Mouse (Mus musculus): ENCODE data around the gene Tbc1d15. TPM values are rescaled to one million over a fixed set of nuclear protein-coding genes. Genes with fewer than 3 reads are reported as not detected.

Gene Tbc1d15
- polyA plus RNA-seq, 2 experiments = 12.2 to 45.5 TPM

- ATAC-seq (ENCODE audit: insufficient read depth) = no peak
- no peak for DNase-seq (ENCODE audit: low read depth in 3 of 3, low spot score in 3 of 3)
- H3K9ac ChIP-seq (replicated peaks) = no peak overlapping the region
- no peak overlapping the region for H3K4me3 ChIP-seq (ENCODE audit: insufficient read depth in 1 of 2, low read depth in 2 of 2, low read length in 2 of 2)
- no peak overlapping the region for H3K27ac ChIP-seq
- H3K27me3 ChIP-seq (ENCODE audit: control insufficient read depth, insufficient read depth, low read length) = no peaks in the 10 kb centered on the region
- no peak overlapping the region for H3K4me2 ChIP-seq (ENCODE audit: low read depth)
- H3K9me3 ChIP-seq (ENCODE audit: control insufficient read depth, low read length) = no peaks in the 10 kb centered on the region
- TF ChIP-seq EP300 (IDR thresholded peaks at IDR 0.05; ENCODE audit: low read depth) (no peak), CTCF (IDR thresholded peaks at IDR 0.05; ENCODE audit: low read depth) (no peak)
- H3K4me1 ChIP-seq (replicated peaks; ENCODE audit: control insufficient read depth in 2 of 2, insufficient read depth in 2 of 2, low read length in 1 of 2) = no peaks in the 10 kb centered on the region; a peak in 1 of 4 replicates
- H3K36me3 ChIP-seq (replicated peaks; ENCODE audit: control insufficient read depth, insufficient read depth, low read depth) = no peaks in the 10 kb centered on the region
- 67% methylated on average over 10 of the region's 10 CpGs for WGBS (ENCODE audit: insufficient replicate concordance)
Observed at GRCm38 (mm10) chr10:115173336-115173735, 77.9 kb downstream of the Tbc1d15 start.

- Histone ChIP-seq H3K27me3 (ENCODE audit: control insufficient read depth, insufficient read depth, low read length) (no peaks in the 10 kb centered on the region), H3K36me3 (replicated peaks; ENCODE audit: control insufficient read depth, insufficient read depth, low read depth) (no peaks in the 10 kb centered on the region), H3K9me3 (ENCODE audit: control insufficient read depth, low read length) (no peaks in the 10 kb centered on the region), H3K4me2 (ENCODE audit: low read depth) (no peak overlapping the region), H3K27ac (no peak overlapping the region), H3K4me3 (ENCODE audit: insufficient read depth in 1 of 2, low read depth in 2 of 2, low read length in 2 of 2) (no peak overlapping the region), H3K9ac (replicated peaks) (no peak overlapping the region), H3K4me1 (replicated peaks; ENCODE audit: control insufficient read depth in 2 of 2, insufficient read depth in 2 of 2, low read length in 1 of 2) (no peaks in the 10 kb centered on the region; a peak in 1 of 4 replicates)
- DNase-seq (ENCODE audit: low read depth in 3 of 3, low spot score in 3 of 3) (no peak), ATAC-seq (ENCODE audit: insufficient read depth) (no peak)
- WGBS (ENCODE audit: insufficient replicate concordance) = 47% methylated on average over 8 of the region's 8 CpGs
- TF ChIP-seq CTCF (IDR thresholded peaks at IDR 0.05; ENCODE audit: low read depth) (no peak), EP300 (IDR thresholded peaks at IDR 0.05; ENCODE audit: low read depth) (no peak)
Observed at GRCm38 (mm10) chr10:115171351-115171818, 79.9 kb downstream of the Tbc1d15 start.

- ATAC-seq (ENCODE audit: insufficient read depth) = no peak
- TF ChIP-seq EP300 (IDR thresholded peaks at IDR 0.05; ENCODE audit: low read depth) = no peak
- TF ChIP-seq CTCF (IDR thresholded peaks at IDR 0.05; ENCODE audit: low read depth) = no peak
Observed at GRCm38 (mm10) chr10:115170496-115171350, 80.5 kb downstream of the Tbc1d15 start.

GRCm38 (mm10) chr10:115169410-115169809 lies 81.9 kb downstream of the Tbc1d15 start:
- Histone ChIP-seq H3K4me3 (ENCODE audit: insufficient read depth in 1 of 2, low read depth in 2 of 2, low read length in 2 of 2) (no peak overlapping the region), H3K27me3 (ENCODE audit: control insufficient read depth, insufficient read depth, low read length) (no peaks in the 10 kb centered on the region), H3K9me3 (ENCODE audit: control insufficient read depth, low read length) (no peaks in the 10 kb centered on the region), H3K9ac (replicated peaks) (no peak overlapping the region), H3K27ac (no peak overlapping the region), H3K4me1 (replicated peaks; ENCODE audit: control insufficient read depth in 2 of 2, insufficient read depth in 2 of 2, low read length in 1 of 2) (no peaks in the 10 kb centered on the region; a peak in 1 of 4 replicates), H3K4me2 (ENCODE audit: low read depth) (no peak overlapping the region), H3K36me3 (replicated peaks; ENCODE audit: control insufficient read depth, insufficient read depth, low read depth) (no peaks in the 10 kb centered on the region)
- WGBS (ENCODE audit: insufficient replicate concordance) = 48% methylated on average over 9 of the region's 9 CpGs
- TF ChIP-seq EP300 (IDR thresholded peaks at IDR 0.05; ENCODE audit: low read depth) (no peak), CTCF (IDR thresholded peaks at IDR 0.05; ENCODE audit: low read depth) (no peak)
- DNase-seq (ENCODE audit: low read depth in 3 of 3, low spot score in 3 of 3) = no peak
- no peak for ATAC-seq (ENCODE audit: insufficient read depth)

More at GRCm38 (mm10) chr10:115170496-115171350, 80.5 kb downstream of the Tbc1d15 start:
- Histone ChIP-seq H3K9ac (replicated peaks) (no peak overlapping the region), H3K36me3 (replicated peaks; ENCODE audit: control insufficient read depth, insufficient read depth, low read depth) (no peaks in the 10 kb centered on the region), H3K27ac (no peak overlapping the region), H3K27me3 (ENCODE audit: control insufficient read depth, insufficient read depth, low read length) (no peaks in the 10 kb centered on the region), H3K9me3 (ENCODE audit: control insufficient read depth, low read length) (no peaks in the 10 kb centered on the region), H3K4me2 (ENCODE audit: low read depth) (no peak overlapping the region), H3K4me3 (ENCODE audit: insufficient read depth in 1 of 2, low read depth in 2 of 2, low read length in 2 of 2) (no peak overlapping the region), H3K4me1 (replicated peaks; ENCODE audit: control insufficient read depth in 2 of 2, insufficient read depth in 2 of 2, low read length in 1 of 2) (no peaks in the 10 kb centered on the region; a peak in 1 of 4 replicates)
- DNase-seq (ENCODE audit: low read depth in 3 of 3, low spot score in 3 of 3) = no peak
- WGBS (ENCODE audit: insufficient replicate concordance) = 60% methylated on average over 7 of the region's 7 CpGs

GRCm38 (mm10) chr10:115160289-115160688 lies 91.0 kb downstream of the Tbc1d15 start:
- H3K36me3 ChIP-seq (replicated peaks; ENCODE audit: control insufficient read depth, insufficient read depth, low read depth) = no peaks in the 10 kb centered on the region
- DNase-seq (ENCODE audit: low read depth in 3 of 3, low spot score in 3 of 3) (no peak), ATAC-seq (ENCODE audit: insufficient read depth) (no peak)
- TF ChIP-seq EP300 (IDR thresholded peaks at IDR 0.05; ENCODE audit: low read depth) (no peak), CTCF (IDR thresholded peaks at IDR 0.05; ENCODE audit: low read depth) (no peak)
- H3K27me3 ChIP-seq (ENCODE audit: control insufficient read depth, insufficient read depth, low read length) = no peaks in the 10 kb centered on the region
- H3K9me3 ChIP-seq (ENCODE audit: control insufficient read depth, low read length) = no peaks in the 10 kb centered on the region
- H3K27ac ChIP-seq = no peak overlapping the region
- H3K9ac ChIP-seq (replicated peaks) = no peak overlapping the region
- WGBS (ENCODE audit: insufficient replicate concordance) = 64% methylated on average over 5 of the region's 5 CpGs
- H3K4me1 ChIP-seq (replicated peaks; ENCODE audit: control insufficient read depth in 2 of 2, insufficient read depth in 2 of 2, low read length in 1 of 2) = no peaks in the 10 kb centered on the region
- H3K4me3 ChIP-seq (ENCODE audit: insufficient read depth in 1 of 2, low read depth in 2 of 2, low read length in 2 of 2) = no peak overlapping the region
- H3K4me2 ChIP-seq (ENCODE audit: low read depth) = no peak overlapping the region

Other genes with a start within 250 kb of the Tbc1d15 start
- not detected in 2 replicates for gene Tph2, start 66.4 kb downstream of the Tbc1d15 start, polyA plus RNA-seq (2012; rRNA removed)
- gene Tph2, start 66.4 kb downstream of the Tbc1d15 start, polyA plus RNA-seq (2014; fragmentation: Nextera tagmentation; extraction: Ambion mirVana) = not detected in 2 replicates
- 4.9 and 6.7 TPM in 2 replicates for gene Rab21, start 64.1 kb upstream of the Tbc1d15 start, polyA plus RNA-seq (2012; rRNA removed)
- gene Rab21, start 64.1 kb upstream of the Tbc1d15 start, polyA plus RNA-seq (2014; fragmentation: Nextera tagmentation; extraction: Ambion mirVana) = 2.9 and 3.7 TPM in 2 replicates
- 3.6 and 5.5 TPM in 2 replicates for gene Tmem19, start 111.0 kb upstream of the Tbc1d15 start, polyA plus RNA-seq (2012; rRNA removed)
- gene Tmem19, start 111.0 kb upstream of the Tbc1d15 start, polyA plus RNA-seq (2014; fragmentation: Nextera tagmentation; extraction: Ambion mirVana) = 11.3 and 11.7 TPM in 2 replicates
- 2.3 and 3.6 TPM in 2 replicates for gene Thap2, start 133.0 kb upstream of the Tbc1d15 start, polyA plus RNA-seq (2012; rRNA removed)
- gene Thap2, start 133.0 kb upstream of the Tbc1d15 start, polyA plus RNA-seq (2014; fragmentation: Nextera tagmentation; extraction: Ambion mirVana) = 3.3 and 4.1 TPM in 2 replicates
- 34.5 and 36.5 TPM in 2 replicates for gene Zfc3h1, start 133.5 kb upstream of the Tbc1d15 start, polyA plus RNA-seq (2012; rRNA removed)
- 7.6 and 9.7 TPM in 2 replicates for gene Zfc3h1, start 133.5 kb upstream of the Tbc1d15 start, polyA plus RNA-seq (2014; fragmentation: Nextera tagmentation; extraction: Ambion mirVana)